Mouse (Mus musculus): ENCODE measurements at regions not wholly inside any gene's neighbourhood (a gene's known extent, or its start where the extent isn't known, plus 50 kb on each side); places are given as distances from the start of the nearest gene placed in this dataset.

GRCm38 (mm10) chr4:81868941-81869340 is 426.3 kb upstream of the Mpdz start:
- DNase-seq (ENCODE audit: low spot score) = peak; percentile 16

GRCm38 (mm10) chr4:81841642-81842494 is 399.3 kb upstream of the Mpdz start:
- no peak for DNase-seq (ENCODE audit: low spot score)

GRCm38 (mm10) chr4:81829972-81830371 is 387.4 kb upstream of the Mpdz start:
- DNase-seq (ENCODE audit: low spot score) = no peak

- DNase-seq (ENCODE audit: low spot score) = peak; percentile 14
Observed at GRCm38 (mm10) chr4:81827453-81827852, 384.8 kb upstream of the Mpdz start.

GRCm38 (mm10) chr4:81825966-81826365 is 383.4 kb upstream of the Mpdz start:
- DNase-seq (ENCODE audit: low spot score) = no peak

GRCm38 (mm10) chr4:81823566-81823965 is 381.0 kb upstream of the Mpdz start:
- DNase-seq (ENCODE audit: low spot score) = no peak

GRCm38 (mm10) chr4:81789274-81789673 is 346.7 kb upstream of the Mpdz start:
- DNase-seq (ENCODE audit: low spot score) = no peak

- no peak for DNase-seq (ENCODE audit: low spot score)
Observed at GRCm38 (mm10) chr4:81788636-81789035, 346.0 kb upstream of the Mpdz start.

- no peak for DNase-seq (ENCODE audit: low spot score)
Observed at GRCm38 (mm10) chr4:81781971-81782370, 339.4 kb upstream of the Mpdz start.

- no peak for DNase-seq (ENCODE audit: low spot score)
Observed at GRCm38 (mm10) chr4:81766705-81767104, 324.1 kb upstream of the Mpdz start.

GRCm38 (mm10) chr4:81764026-81764867 is 321.6 kb upstream of the Mpdz start:
- DNase-seq (ENCODE audit: low spot score) = peak; percentile 51

- DNase-seq (ENCODE audit: low spot score) = no peak
Observed at GRCm38 (mm10) chr4:81763311-81764025, 320.9 kb upstream of the Mpdz start.

- no peak for DNase-seq (ENCODE audit: low spot score)
Observed at GRCm38 (mm10) chr4:81762592-81763229, 320.1 kb upstream of the Mpdz start.

GRCm38 (mm10) chr4:81757905-81758304 is 315.3 kb upstream of the Mpdz start:
- no peak for DNase-seq (ENCODE audit: low spot score)

GRCm38 (mm10) chr4:81744629-81745509 is 302.3 kb upstream of the Mpdz start:
- peak; percentile 11 for DNase-seq (ENCODE audit: low spot score)

- DNase-seq (ENCODE audit: low spot score) = peak; percentile 53
Observed at GRCm38 (mm10) chr4:81743978-81744628, 301.5 kb upstream of the Mpdz start.

- no peak for DNase-seq (ENCODE audit: low spot score)
Observed at GRCm38 (mm10) chr4:81742536-81743459, 300.2 kb upstream of the Mpdz start.

- DNase-seq (ENCODE audit: low spot score) = no peak
Observed at GRCm38 (mm10) chr4:81734391-81734790, 291.8 kb upstream of the Mpdz start.

GRCm38 (mm10) chr4:81730386-81730785 is 287.8 kb upstream of the Mpdz start:
- no peak for DNase-seq (ENCODE audit: low spot score)
